Mouse (Mus musculus) thymus, postnatal 0 days (tissue): ENCODE data around the gene Ikzf3. TPM values are rescaled to one million over a fixed set of nuclear protein-coding genes. Genes with fewer than 3 reads are reported as not detected.

ENCODE experiments used
- polyA plus RNA-seq: library from polyadenylated mRNA; unstranded; fragments of >200 nt; fragmentation: Nextera tagmentation; extraction: Ambion mirVana; gene quantifications from 2 replicates; pipeline ENCODE4 v1.2.1, GENCODE M21; 2015

The Ikzf3 gene
- polyA plus RNA-seq, 1 experiment from 2014 or later = 59.5 TPM

Other genes with a start within 250 kb of the Ikzf3 start
- not detected in 2 replicates for gene Neurod2, start 216.4 kb downstream of the Ikzf3 start, polyA plus RNA-seq
- 2.7 and 3.1 TPM in 2 replicates for gene Ppp1r1b, start 197.6 kb downstream of the Ikzf3 start, polyA plus RNA-seq
- gene Stard3, start 187.7 kb downstream of the Ikzf3 start, polyA plus RNA-seq = 49.5 and 51.8 TPM in 2 replicates
- 0.22 TPM in 1 of 2 replicates, not detected in the other for gene Tcap, start 162.2 kb downstream of the Ikzf3 start, polyA plus RNA-seq
- 0.94 and 1.0 TPM in 2 replicates for gene Pnmt, start 159.6 kb downstream of the Ikzf3 start, polyA plus RNA-seq
- gene Pgap3, start 145.5 kb downstream of the Ikzf3 start, polyA plus RNA-seq = 12.1 and 12.7 TPM in 2 replicates
- 2.5 and 3.1 TPM in 2 replicates for gene Erbb2, start 133.6 kb downstream of the Ikzf3 start, polyA plus RNA-seq
- gene Mien1, start 107.0 kb downstream of the Ikzf3 start, polyA plus RNA-seq = 227 and 241 TPM in 2 replicates
- 3.7 and 4.5 TPM in 2 replicates for gene Grb7, start 99.6 kb downstream of the Ikzf3 start, polyA plus RNA-seq
- 2.3 and 2.4 TPM in 2 replicates for gene Zpbp2, start 5.1 kb upstream of the Ikzf3 start, polyA plus RNA-seq
- 37.6 and 38.5 TPM in 2 replicates for gene Ormdl3, start 41.3 kb upstream of the Ikzf3 start, polyA plus RNA-seq
- not detected in 2 replicates for gene Lrrc3c, start 52.3 kb upstream of the Ikzf3 start, polyA plus RNA-seq
- 0.78 and 1.1 TPM in 2 replicates for gene Gm12355, start 79.6 kb upstream of the Ikzf3 start, polyA plus RNA-seq
- gene Gsdma3, start 80.3 kb upstream of the Ikzf3 start, polyA plus RNA-seq = 0.26 and 0.42 TPM in 2 replicates
- 0.65 and 1.1 TPM in 2 replicates for gene Gsdma2, start 100.7 kb upstream of the Ikzf3 start, polyA plus RNA-seq
- 0.49 and 0.80 TPM in 2 replicates for gene Gsdma, start 118.3 kb upstream of the Ikzf3 start, polyA plus RNA-seq
- 211 and 224 TPM in 2 replicates for gene Psmd3, start 136.5 kb upstream of the Ikzf3 start, polyA plus RNA-seq
- gene Csf3, start 155.2 kb upstream of the Ikzf3 start, polyA plus RNA-seq = not detected in 2 replicates
- gene Med24, start 183.4 kb upstream of the Ikzf3 start, polyA plus RNA-seq = 48.3 and 48.5 TPM in 2 replicates
- 7.3 and 9.1 TPM in 2 replicates for gene Thra, start 194.6 kb upstream of the Ikzf3 start, polyA plus RNA-seq
- 2.6 and 3.0 TPM in 2 replicates for gene Nr1d1, start 229.3 kb upstream of the Ikzf3 start, polyA plus RNA-seq
- 14.4 and 20.4 TPM in 2 replicates for gene Msl1, start 249.5 kb upstream of the Ikzf3 start, polyA plus RNA-seq